Mouse (Mus musculus) heart, postnatal 10 days (tissue): ENCODE data around the gene Tbrg4. TPM values are rescaled to one million over a fixed set of nuclear protein-coding genes. Genes with fewer than 3 reads are reported as not detected.

Experiments
- total RNA-seq, 2 experiments: library from RNA; stranded (reverse); gene quantifications; 2 replicates each; pipeline ENCODE4 v1.2.3; 2021

Gene Tbrg4
- total RNA-seq, 2 experiments from 2014 or later, result 103 to 106 TPM

Other genes starting within 250 kb of the Tbrg4 start
- 10 to 100 TPM; 43.2 to 44.3 TPM for gene Zmiz2, start 237.0 kb downstream of the Tbrg4 start, total RNA-seq
- 100 to 1,000 TPM; 943 to 992 TPM for gene Ppia, start 210.6 kb downstream of the Tbrg4 start, total RNA-seq
- 10 to 100 TPM; 73.1 to 82.9 TPM for gene H2afv, start 181.6 kb downstream of the Tbrg4 start, total RNA-seq
- 10 to 100 TPM; 70.5 to 74.0 TPM for gene Purb, start 150.2 kb downstream of the Tbrg4 start, total RNA-seq
- gene Myo1g, start 105.1 kb downstream of the Tbrg4 start, total RNA-seq, result 1 to 10 TPM; 1.4 to 1.6 TPM
- gene Ccm2, start 79.2 kb downstream of the Tbrg4 start, total RNA-seq, result 10 to 100 TPM; 28.3 to 29.6 TPM
- gene Nacad, start 20.0 kb downstream of the Tbrg4 start, total RNA-seq, result 1 to 10 TPM in 1 of 2 experiments, under 1 TPM in 1; 0.60 to 1.1 TPM
- gene Wap, start 12.6 kb upstream of the Tbrg4 start, total RNA-seq, result not detected
- gene Ramp3, start 32.5 kb upstream of the Tbrg4 start, total RNA-seq, result 1 to 10 TPM; 4.7 to 5.4 TPM
- gene Gm11983, start 211.6 kb upstream of the Tbrg4 start, total RNA-seq, result not detected